ENCODE assay signal across 16 mouse cellular contexts in the genomic region with DNA sequence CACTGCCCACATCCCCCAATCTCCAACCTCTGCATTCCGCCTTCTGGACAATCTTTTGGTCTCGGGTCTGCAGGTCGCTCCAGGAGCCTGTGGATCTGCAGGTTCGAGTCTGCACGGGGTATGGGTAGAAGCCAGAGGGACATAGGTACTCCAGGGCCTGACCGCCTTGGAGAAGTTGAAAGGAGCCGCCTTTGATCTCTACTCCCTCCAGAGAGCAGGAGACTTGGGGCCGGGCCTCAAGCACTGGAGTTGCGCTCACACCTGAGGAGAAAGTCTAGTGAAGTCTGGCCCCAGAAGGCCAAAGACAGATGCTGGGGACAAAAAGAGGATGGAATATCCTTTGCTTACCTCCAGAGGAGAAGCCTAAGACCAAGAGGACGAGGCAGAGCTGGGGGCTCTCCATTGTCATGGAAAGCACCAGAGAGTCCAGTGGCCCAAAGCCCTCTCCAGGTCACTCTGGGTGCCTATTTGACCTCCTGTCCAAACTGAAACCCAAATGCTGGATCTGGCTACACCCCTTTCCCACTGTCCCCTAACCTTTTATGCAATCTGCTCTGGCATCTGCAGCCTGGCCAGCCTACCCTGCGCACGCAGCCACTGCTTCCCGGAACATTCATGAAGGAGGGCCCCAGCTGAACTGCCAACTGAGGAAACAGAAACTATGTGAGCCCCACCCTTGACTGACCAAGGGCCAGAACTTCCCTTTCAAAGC. TPM values are rescaled to one million over a fixed set of nuclear protein-coding genes. Genes with fewer than 3 reads are reported as not detected.
A peak's percentile ranks its signal among the peaks of the same experiment; 100 is the strongest.
DNase-seq lines count a peak whose midpoint lies in the region; ATAC-seq and TF ChIP-seq lines count a peak whose summit lies in the region.
"Had no signal": no experiment of that assay in that cellular context is flagged by ENCODE, and none has a peak within 500 bp of the region (broad histone marks: within the 10 kb centered on the region; RNA-seq: fewer than 3 reads in every experiment).

No protein-coding gene starts in this region.

- no peak overlapping the region for H3K9ac ChIP-seq in kidney, postnatal 0 days (ENCODE audit: low read depth, low read length)
- peak overlapping the region; percentile 33 for H3K9ac ChIP-seq in liver, embryonic 16.5 days (ENCODE audit: low read depth, low read length)
- H3K9ac ChIP-seq: embryonic facial prominence, embryonic 15.5 days; neural tube, embryonic 15.5 days had no signal

- no peak for TF ChIP-seq POLR2A in cerebellum, adult 2 months (IDR thresholded peaks at IDR 0.05; ENCODE audit: borderline replicate concordance, insufficient read depth, low read length)

- H3K4me2 ChIP-seq in kidney, postnatal 0 days (ENCODE audit: low read length): peak overlapping the region; percentile 8
- H3K4me2 ChIP-seq in liver, embryonic 16.5 days (ENCODE audit: low read depth, low read length): peak overlapping the region; percentile 43
- H3K4me2 ChIP-seq: embryonic facial prominence, embryonic 15.5 days; neural tube, embryonic 15.5 days had no signal

- H3K27me3 ChIP-seq in erythroblast, embryonic 14.5 days (ENCODE audit: control insufficient read depth): no peaks in the 10 kb centered on the region
- no peaks in the 10 kb centered on the region for H3K27me3 ChIP-seq in kidney, postnatal 0 days (ENCODE audit: insufficient read depth, low read length)
- H3K27me3 ChIP-seq in liver, embryonic 16.5 days (ENCODE audit: control insufficient read depth, insufficient read depth, low read depth, low read length): no peaks in the 10 kb centered on the region
- H3K27me3 ChIP-seq in cerebellum, adult 2 months (ENCODE audit: control insufficient read depth, insufficient read depth, low read length): no peaks in the 10 kb centered on the region
- H3K27me3 ChIP-seq: embryonic facial prominence, embryonic 15.5 days; neural tube, embryonic 15.5 days had no signal

- peak overlapping the region; percentile 43 for H3K4me3 ChIP-seq in erythroblast, embryonic 14.5 days (replicated peaks)
- no peak overlapping the region for H3K4me3 ChIP-seq in kidney, postnatal 0 days (replicated peaks; ENCODE audit: low read depth, low read length)
- peak overlapping the region; percentile 54 for H3K4me3 ChIP-seq in liver, embryonic 16.5 days (ENCODE audit: low read depth, low read length)
- no peak overlapping the region for H3K4me3 ChIP-seq in cerebellum, adult 2 months (replicated peaks; ENCODE audit: insufficient read depth, low read depth, low read length)
- H3K4me3 ChIP-seq: embryonic facial prominence, embryonic 15.5 days; neural tube, embryonic 15.5 days had no signal

- peaks cover 3% of the 10 kb centered on the region; the same call in 1 of the 2 replicates for H3K4me1 ChIP-seq in erythroblast, embryonic 14.5 days (ENCODE audit: control insufficient read depth)
- 0 out of 2 replicates have a peak, but pooled peaks cover 10% of the 10 kb centered on the region for H3K4me1 ChIP-seq in kidney, postnatal 0 days (replicated peaks; ENCODE audit: insufficient read depth, low read length)
- peaks cover 4% of the 10 kb centered on the region; the same call in 1 of the 2 replicates for H3K4me1 ChIP-seq in liver, embryonic 16.5 days (ENCODE audit: control insufficient read depth, low read depth, low read length)
- no peaks in the 10 kb centered on the region for H3K4me1 ChIP-seq in cerebellum, adult 2 months (ENCODE audit: control insufficient read depth, insufficient read depth, low read length)
- H3K4me1 ChIP-seq: embryonic facial prominence, embryonic 15.5 days; neural tube, embryonic 15.5 days had no signal

- peaks cover 22% of the 10 kb centered on the region for H3K36me3 ChIP-seq in erythroblast, embryonic 14.5 days (ENCODE audit: control insufficient read depth)
- 0 out of 2 replicates have a peak, but pooled peaks cover 1% of the 10 kb centered on the region for H3K36me3 ChIP-seq in kidney, postnatal 0 days (ENCODE audit: insufficient read depth, low read length)
- peaks cover 2% of the 10 kb centered on the region; the same call in 1 of the 2 replicates for H3K36me3 ChIP-seq in liver, embryonic 16.5 days (ENCODE audit: control insufficient read depth, insufficient read depth)

- ATAC-seq in erythroblast, adult 5-6 weeks (replicated peaks; ENCODE audit: low FRiP score, poor library complexity, severe bottlenecking): no peak
- ATAC-seq in kidney, postnatal 0 days (replicated peaks; ENCODE audit: low FRiP score, low read depth): peak; percentile 49; the same call in 1 of the 2 replicates
- ATAC-seq in liver, embryonic 16.5 days (ENCODE audit: low read depth): peak; percentile 83

- H3K9me3 ChIP-seq in erythroblast, embryonic 14.5 days (ENCODE audit: control insufficient read depth, low read length): no peaks in the 10 kb centered on the region
- no peaks in the 10 kb centered on the region for H3K9me3 ChIP-seq in kidney, postnatal 0 days (replicated peaks; ENCODE audit: low read length)
- H3K9me3 ChIP-seq in liver, embryonic 16.5 days (replicated peaks; ENCODE audit: control insufficient read depth, low read length): no peaks in the 10 kb centered on the region
- H3K9me3 ChIP-seq: embryonic facial prominence, embryonic 15.5 days; neural tube, embryonic 15.5 days had no signal

- WGBS in kidney, postnatal 0 days: 57% methylated on average over 13 of the region's 13 CpGs
- WGBS in liver, embryonic 16.5 days (ENCODE audit: insufficient replicate concordance): 47% methylated on average over 13 of the region's 13 CpGs
- WGBS in cerebellum, adult 2 months: 66% methylated on average over 13 of the region's 13 CpGs

- peak; percentile 36 for DNase-seq in adipocyte (ENCODE audit: low spot score)
- DNase-seq in kidney, postnatal 0 days (ENCODE audit: low spot score): no peak
- DNase-seq in cerebellum, postnatal 36 days: no peak
- DNase-seq in right cerebral cortex, postnatal 14 days: no peak
- no peak for DNase-seq in cerebellum, adult 2 months
- DNase-seq: adrenal gland, adult 8-10 months; cerebellum, adult 11 months; midbrain, embryonic 14.5 days; thymus, postnatal 25 days had no signal

- TF ChIP-seq CTCF in kidney, postnatal 0 days (IDR thresholded peaks at IDR 0.05; ENCODE audit: low read depth): no peak
- TF ChIP-seq CTCF in cerebellum, adult 2 months (IDR thresholded peaks at IDR 0.05; ENCODE audit: borderline replicate concordance, insufficient read depth, low read depth, low read length): no peak

- peak overlapping the region; percentile 64 for H3K27ac ChIP-seq in kidney, postnatal 0 days
- H3K27ac ChIP-seq in liver, embryonic 16.5 days (ENCODE audit: low read length): peak overlapping the region; percentile 77
- H3K27ac ChIP-seq in cerebellum, adult 2 months (ENCODE audit: insufficient read depth, low read length): no peak overlapping the region
- H3K27ac ChIP-seq: embryonic facial prominence, embryonic 15.5 days; neural tube, embryonic 15.5 days had no signal

RNA-seq across cellular contexts. Expression of a gene that starts 0.5 kb away (rescaled TPM):
- 0.11 TPM in 1 of 2 replicates, not detected in the other for polyA plus RNA-seq in erythroblast, embryonic 14.5 days (2012)
- total RNA-seq in erythroblast, adult 5-6 weeks (2015; ENCODE audit: low replicate concordance): not detected in 2 replicates
- 0.43 and 0.56 TPM in 2 replicates for total RNA-seq in erythroblast, adult 5-6 weeks (2017; ENCODE audit: low replicate concordance)
- 21.1 and 25.6 TPM in 2 replicates for polyA plus RNA-seq in kidney, postnatal 0 days (2015; fragmentation: Nextera tagmentation; extraction: Ambion mirVana)
- 384 and 472 TPM in 2 replicates for polyA plus RNA-seq in liver, embryonic 16.5 days (2015; fragmentation: Nextera tagmentation; extraction: Ambion mirVana)
- polyA plus RNA-seq in cerebellum, adult 2 months (2012; rRNA removed): 0.14 and 0.20 TPM in 2 replicates

RNA-seq across cellular contexts. Expression of a gene that starts 11.7 kb away (rescaled TPM):
- 30.9 and 32.9 TPM in 2 replicates for polyA plus RNA-seq in erythroblast, embryonic 14.5 days (2012)
- 23.0 and 30.0 TPM in 2 replicates for total RNA-seq in erythroblast, adult 5-6 weeks (2015; ENCODE audit: low replicate concordance)
- total RNA-seq in erythroblast, adult 5-6 weeks (2017; ENCODE audit: low replicate concordance): 16.3 and 19.7 TPM in 2 replicates
- 73.5 and 79.5 TPM in 2 replicates for polyA plus RNA-seq in kidney, postnatal 0 days (2015; fragmentation: Nextera tagmentation; extraction: Ambion mirVana)
- 41.4 and 42.3 TPM in 2 replicates for polyA plus RNA-seq in liver, embryonic 16.5 days (2015; fragmentation: Nextera tagmentation; extraction: Ambion mirVana)
- polyA plus RNA-seq in cerebellum, adult 2 months (2012; rRNA removed): 47.2 and 47.9 TPM in 2 replicates

RNA-seq across cellular contexts. Expression of a gene that starts 11.8 kb away (rescaled TPM):
- polyA plus RNA-seq in erythroblast, embryonic 14.5 days (2012): 6.7 and 8.9 TPM in 2 replicates
- total RNA-seq in erythroblast, adult 5-6 weeks (2015; ENCODE audit: low replicate concordance): 4.8 and 9.8 TPM in 2 replicates
- total RNA-seq in erythroblast, adult 5-6 weeks (2017; ENCODE audit: low replicate concordance): 16.0 and 20.4 TPM in 2 replicates
- polyA plus RNA-seq in kidney, postnatal 0 days (2015; fragmentation: Nextera tagmentation; extraction: Ambion mirVana): 36.8 and 37.3 TPM in 2 replicates
- polyA plus RNA-seq in liver, embryonic 16.5 days (2015; fragmentation: Nextera tagmentation; extraction: Ambion mirVana): 24.8 and 27.3 TPM in 2 replicates
- 77.4 and 87.2 TPM in 2 replicates for polyA plus RNA-seq in cerebellum, adult 2 months (2012; rRNA removed)

RNA-seq across cellular contexts. Expression of a gene that starts 17.4 kb away (rescaled TPM):
- 0.24 and 0.25 TPM in 2 replicates for polyA plus RNA-seq in erythroblast, embryonic 14.5 days (2012)
- 0.38 and 0.42 TPM in 2 replicates for total RNA-seq in erythroblast, adult 5-6 weeks (2015; ENCODE audit: low replicate concordance)
- 0.98 TPM in 1 of 2 replicates, not detected in the other for total RNA-seq in erythroblast, adult 5-6 weeks (2017; ENCODE audit: low replicate concordance)
- 2.3 and 3.4 TPM in 2 replicates for polyA plus RNA-seq in kidney, postnatal 0 days (2015; fragmentation: Nextera tagmentation; extraction: Ambion mirVana)
- 0.26 and 0.37 TPM in 2 replicates for polyA plus RNA-seq in liver, embryonic 16.5 days (2015; fragmentation: Nextera tagmentation; extraction: Ambion mirVana)
- 8.2 and 8.3 TPM in 2 replicates for polyA plus RNA-seq in cerebellum, adult 2 months (2012; rRNA removed)

RNA-seq across cellular contexts. Expression of a gene that starts 20.0 kb away (rescaled TPM):
- not detected in 2 replicates for polyA plus RNA-seq in erythroblast, embryonic 14.5 days (2012)
- total RNA-seq in erythroblast, adult 5-6 weeks (2015; ENCODE audit: low replicate concordance): 1.5 TPM in 1 of 2 replicates, not detected in the other
- total RNA-seq in erythroblast, adult 5-6 weeks (2017; ENCODE audit: low replicate concordance): not detected in 2 replicates
- not detected in 2 replicates for polyA plus RNA-seq in kidney, postnatal 0 days (2015; fragmentation: Nextera tagmentation; extraction: Ambion mirVana)
- not detected in 2 replicates for polyA plus RNA-seq in liver, embryonic 16.5 days (2015; fragmentation: Nextera tagmentation; extraction: Ambion mirVana)
- polyA plus RNA-seq in cerebellum, adult 2 months (2012; rRNA removed): 0.08 and 0.10 TPM in 2 replicates
- polyA plus RNA-seq: embryonic facial prominence, embryonic 15.5 days; heart, embryonic 16.5 days; limb, embryonic 11.5 days; midbrain, embryonic 14.5 days; neural tube, embryonic 15.5 days had no signal

Comparison
In these comparisons a context has a peak if more than half of its experiments do, and no peak if none do; other contexts are left out.
1. H3K4me3 ChIP-seq: peak in erythroblast, embryonic 14.5 days (single experiment) and liver, embryonic 16.5 days (single experiment); none in kidney, postnatal 0 days (single experiment) and cerebellum, adult 2 months (single experiment).
2. RNA of a gene that starts 0.5 kb away (polyA plus RNA-seq): 384 to 472 TPM in liver, embryonic 16.5 days; 21.1 to 25.6 TPM in kidney, postnatal 0 days, 0.14 to 0.20 TPM in cerebellum, adult 2 months and 0.11 TPM in erythroblast, embryonic 14.5 days; every median in the first group is over 10 times any median in the second.